Mouse (Mus musculus) thymus, adult 2 months (tissue): ENCODE measurements at regions not wholly inside any gene's neighbourhood (a gene's known extent, or its start where the extent isn't known, plus 50 kb on each side); places are given as distances from the start of the nearest gene placed in this dataset.

ENCODE experiments used
- CTCF ChIP-seq: fragments of 200-500 bp; IDR thresholded peaks from 2 replicates; pipeline ENCODE4 v1.5.1; 2012; ENCODE audit warnings: mild to moderate bottlenecking, control low read depth, low read length, moderate library complexity, borderline replicate concordance; ENCODE audit not compliant: control insufficient read depth, poor library complexity, insufficient read depth; ENCODE audit errors: extremely low read depth
- POLR2A ChIP-seq: fragments of 200-500 bp; IDR thresholded peaks from 2 replicates; pipeline ENCODE4 v1.6.1; 2012; ENCODE audit warnings: mild to moderate bottlenecking, low read length, control low read depth, moderate library complexity; ENCODE audit not compliant: control insufficient read depth, poor library complexity, insufficient read depth; ENCODE audit errors: extremely low read depth

- no peak for TF ChIP-seq CTCF
- no peak for TF ChIP-seq POLR2A
Measured at GRCm38 (mm10) chr5:126034846-126035245, 503.3 kb downstream of the Tmem132b start.
